Mouse (Mus musculus): Measurements from ENCODE around the gene Ddb1. TPM values are rescaled to one million over a fixed set of nuclear protein-coding genes. Genes with fewer than 3 reads are reported as not detected.
"Not testable (repeated sequence)": the region's sequence is repeated elsewhere in the genome, so short reads cannot be mapped to it uniquely, and the experiment has no call there.

Ddb1 gene
- 252 and 256 TPM in 2 replicates for polyA plus RNA-seq (2016; fragmentation: Nextera tagmentation; extraction: Ambion mirVana)

- ATAC-seq: peak; percentile 97
- Histone ChIP-seq H3K4me3 (peak within 1 kb of the TSS; percentile 82), H3K27me3 (replicated peaks) (no peaks in the 10 kb centered on the region), H3K36me3 (peaks cover 40% of the 10 kb centered on the region), H3K4me2 (peak within 1 kb of the TSS; percentile 76), H3K27ac (peak within 1 kb of the TSS; percentile 92), H3K9me3 (replicated peaks) (no peaks in the 10 kb centered on the region), H3K4me1 (peaks cover 50% of the 10 kb centered on the region), H3K9ac (peak within 1 kb of the TSS; percentile 94)
- under 1% methylated on average over 49 of the region's 49 CpGs for WGBS (ENCODE audit: insufficient replicate concordance)
Observed at GRCm38 (mm10) chr19:10605293-10605900, at the start of gene Ddb1, which contains the start of gene Tkfc. Ddb1 (plus strand) TSS chr19:10605327. Tkfc (minus strand) TSS chr19:10605654.

GRCm38 (mm10) chr19:10555624-10556510, 49.3 kb upstream of the Ddb1 start, which contains the start of gene Tmem216:
Tmem216 (minus strand) TSS chr19:10556238.
- H3K4me1 ChIP-seq: peaks cover 25% of the 10 kb centered on the region
- H3K4me2 ChIP-seq: peak within 1 kb of the TSS; percentile 92
- no peaks in the 10 kb centered on the region for H3K9me3 ChIP-seq (replicated peaks)
- H3K27ac ChIP-seq: peak within 1 kb of the TSS; percentile 81
- 3% methylated on average over 43 of the region's 43 CpGs for WGBS (ENCODE audit: insufficient replicate concordance)
- peak within 1 kb of the TSS; percentile 79 for H3K9ac ChIP-seq
- peak within 1 kb of the TSS; percentile 77 for H3K4me3 ChIP-seq
- peaks cover 18% of the 10 kb centered on the region for H3K36me3 ChIP-seq
- ATAC-seq: peak; percentile 99
- H3K27me3 ChIP-seq (replicated peaks): no peaks in the 10 kb centered on the region

- Histone ChIP-seq H3K4me2 (no peak overlapping the region), H3K36me3 (peaks cover 7% of the 10 kb centered on the region), H3K27me3 (replicated peaks) (no peaks in the 10 kb centered on the region), H3K4me3 (no peak overlapping the region), H3K27ac (peak overlapping the region; percentile 81; the same call in 1 of the 2 replicates), H3K9ac (no peak overlapping the region), H3K9me3 (replicated peaks) (no peaks in the 10 kb centered on the region), H3K4me1 (peaks cover 32% of the 10 kb centered on the region)
- ATAC-seq: no peak
- WGBS (ENCODE audit: insufficient replicate concordance): 53% methylated on average over 2 of the region's 2 CpGs
Observed at GRCm38 (mm10) chr19:10557001-10557400, 48.1 kb upstream of the Ddb1 start.

DNA sequence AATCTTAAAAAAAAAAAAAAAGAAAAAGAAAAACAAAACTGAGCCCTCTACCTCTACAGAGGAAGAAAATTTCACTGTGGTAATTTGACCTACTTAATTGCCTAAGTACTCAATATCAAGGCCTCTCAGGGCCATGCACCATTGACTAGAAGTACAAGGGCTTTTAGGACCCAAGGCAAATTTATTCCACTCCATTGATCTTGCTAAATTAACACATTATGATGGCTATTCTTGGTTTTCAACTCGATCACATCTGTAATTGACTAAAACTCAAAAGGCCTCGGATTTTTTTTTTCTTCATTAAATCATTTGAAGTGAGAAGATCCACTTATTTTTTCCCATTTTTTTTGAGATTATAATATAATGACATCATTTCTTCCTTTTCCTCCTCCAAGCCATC, 47.7 kb upstream of the Ddb1 start:
- no peak overlapping the region for H3K4me2 ChIP-seq
- H3K4me1 ChIP-seq: peaks cover 36% of the 10 kb centered on the region
- no peak overlapping the region for H3K27ac ChIP-seq
- no peak for ATAC-seq
- H3K9me3 ChIP-seq (replicated peaks): no peaks in the 10 kb centered on the region
- no peak overlapping the region for H3K9ac ChIP-seq
- peaks cover 3% of the 10 kb centered on the region for H3K36me3 ChIP-seq
- no peaks in the 10 kb centered on the region for H3K27me3 ChIP-seq (replicated peaks)
- WGBS (ENCODE audit: insufficient replicate concordance): 71% methylated on average over 2 of the region's 2 CpGs
- H3K4me3 ChIP-seq: no peak overlapping the region

GRCm38 (mm10) chr19:10557837-10558375, 47.2 kb upstream of the Ddb1 start:
- not testable (repeated sequence) for ATAC-seq; H3K4me2 ChIP-seq; H3K36me3 ChIP-seq; H3K9ac ChIP-seq; H3K27me3 ChIP-seq (replicated peaks); H3K9me3 ChIP-seq (replicated peaks); H3K27ac ChIP-seq; H3K4me3 ChIP-seq
- WGBS (ENCODE audit: insufficient replicate concordance): 73% methylated on average over 4 of the region's 4 CpGs
- peaks cover 36% of the 10 kb centered on the region for H3K4me1 ChIP-seq

- WGBS (ENCODE audit: insufficient replicate concordance): 37% methylated on average over 5 of the region's 5 CpGs
- no peaks in the 10 kb centered on the region for H3K27me3 ChIP-seq (replicated peaks)
- H3K4me3 ChIP-seq: no peak overlapping the region
- peaks cover 26% of the 10 kb centered on the region for H3K4me1 ChIP-seq
- no peak overlapping the region for H3K4me2 ChIP-seq
- no peak overlapping the region for H3K9ac ChIP-seq
- no peak overlapping the region for H3K27ac ChIP-seq
- ATAC-seq: no peak
- no peaks in the 10 kb centered on the region for H3K9me3 ChIP-seq (replicated peaks)
- no peaks in the 10 kb centered on the region for H3K36me3 ChIP-seq
Observed at GRCm38 (mm10) chr19:10560108-10560507, 45.0 kb upstream of the Ddb1 start.

DNA sequence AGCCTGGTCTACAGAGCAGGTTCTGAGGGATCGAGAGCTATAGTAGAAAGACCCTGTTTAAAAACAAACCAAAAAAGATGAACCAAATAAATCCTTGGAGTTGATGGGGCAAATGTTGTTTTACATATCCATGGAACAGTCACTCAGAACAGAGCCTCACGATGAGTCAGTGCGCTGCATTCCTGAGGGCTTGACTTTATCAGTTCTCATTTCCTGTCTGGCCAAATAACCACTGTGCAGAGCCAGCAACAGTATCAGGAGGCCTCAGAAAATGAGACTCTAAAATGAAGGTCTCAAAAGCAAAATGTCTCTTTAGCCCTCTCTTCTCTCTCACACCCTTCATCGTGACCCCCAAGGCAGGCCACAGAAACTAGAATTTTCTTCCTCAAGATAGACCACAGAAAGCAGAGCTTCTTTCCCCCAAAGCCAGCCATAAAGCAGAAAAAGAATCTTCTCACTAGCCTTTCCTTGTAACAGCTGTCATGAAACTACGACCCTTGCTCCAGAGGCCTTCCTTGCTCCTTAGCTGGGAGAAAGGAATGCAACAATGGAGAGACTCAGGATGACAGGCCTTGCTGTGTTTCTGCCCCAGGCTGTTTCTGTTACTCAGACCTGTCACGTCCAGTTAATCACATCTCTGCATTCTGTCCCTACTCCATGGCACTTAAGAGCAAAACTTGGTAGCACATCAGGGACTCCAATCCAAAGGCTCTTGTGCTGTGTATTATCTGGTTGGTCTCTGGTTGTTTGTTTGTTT, 43.4 kb upstream of the Ddb1 start:
- H3K9ac ChIP-seq: no peak overlapping the region
- no peak; the same call in 1 of the 2 replicates for ATAC-seq
- H3K4me2 ChIP-seq: no peak overlapping the region
- peak overlapping the region; percentile 54 for H3K27ac ChIP-seq
- no peaks in the 10 kb centered on the region for H3K36me3 ChIP-seq
- 43% methylated on average over 6 of the region's 6 CpGs for WGBS (ENCODE audit: insufficient replicate concordance)
- no peak overlapping the region for H3K4me3 ChIP-seq
- H3K27me3 ChIP-seq (replicated peaks): no peaks in the 10 kb centered on the region
- peaks cover 18% of the 10 kb centered on the region for H3K4me1 ChIP-seq
- H3K9me3 ChIP-seq (replicated peaks): no peaks in the 10 kb centered on the region

DNA sequence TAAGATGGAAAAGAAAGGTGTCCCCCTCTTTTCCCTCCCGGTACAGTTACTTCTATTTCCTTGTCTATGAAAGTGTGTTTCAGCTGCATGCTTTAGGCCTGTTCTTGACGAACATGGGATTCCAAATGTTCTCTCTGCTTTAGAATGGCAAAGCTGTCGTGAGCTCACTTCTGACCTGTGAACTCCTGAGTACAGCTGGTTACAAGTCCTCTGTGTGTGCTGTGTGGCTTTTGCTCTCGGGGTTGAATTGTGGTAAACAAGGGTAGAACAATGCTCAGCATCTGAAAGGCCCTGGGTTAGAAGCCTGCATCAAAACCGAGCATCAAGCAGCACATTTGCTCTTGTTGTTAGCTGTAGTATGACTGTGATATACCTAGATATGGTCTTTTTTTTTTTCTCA, 42.8 kb upstream of the Ddb1 start:
- H3K4me3 ChIP-seq: no peak overlapping the region
- no peaks in the 10 kb centered on the region for H3K27me3 ChIP-seq (replicated peaks)
- no peaks in the 10 kb centered on the region for H3K36me3 ChIP-seq
- no peak overlapping the region for H3K4me2 ChIP-seq
- peak overlapping the region; percentile 31 for H3K27ac ChIP-seq
- 61% methylated on average over 5 of the region's 5 CpGs for WGBS (ENCODE audit: insufficient replicate concordance)
- H3K4me1 ChIP-seq: peaks cover 15% of the 10 kb centered on the region
- H3K9ac ChIP-seq: no peak overlapping the region
- no peaks in the 10 kb centered on the region for H3K9me3 ChIP-seq (replicated peaks)
- no peak for ATAC-seq

GRCm38 (mm10) chr19:10564278-10564677, 40.8 kb upstream of the Ddb1 start:
- H3K9me3 ChIP-seq (replicated peaks): no peaks in the 10 kb centered on the region
- peaks cover 15% of the 10 kb centered on the region for H3K4me1 ChIP-seq
- no peaks in the 10 kb centered on the region for H3K27me3 ChIP-seq (replicated peaks)
- 63% methylated on average over 6 of the region's 6 CpGs for WGBS (ENCODE audit: insufficient replicate concordance)
- no peak overlapping the region for H3K27ac ChIP-seq
- H3K9ac ChIP-seq: no peak overlapping the region
- no peak overlapping the region for H3K4me2 ChIP-seq
- peaks cover 1% of the 10 kb centered on the region; the same call in 1 of the 2 replicates for H3K36me3 ChIP-seq
- H3K4me3 ChIP-seq: no peak overlapping the region
- ATAC-seq: no peak

DNA sequence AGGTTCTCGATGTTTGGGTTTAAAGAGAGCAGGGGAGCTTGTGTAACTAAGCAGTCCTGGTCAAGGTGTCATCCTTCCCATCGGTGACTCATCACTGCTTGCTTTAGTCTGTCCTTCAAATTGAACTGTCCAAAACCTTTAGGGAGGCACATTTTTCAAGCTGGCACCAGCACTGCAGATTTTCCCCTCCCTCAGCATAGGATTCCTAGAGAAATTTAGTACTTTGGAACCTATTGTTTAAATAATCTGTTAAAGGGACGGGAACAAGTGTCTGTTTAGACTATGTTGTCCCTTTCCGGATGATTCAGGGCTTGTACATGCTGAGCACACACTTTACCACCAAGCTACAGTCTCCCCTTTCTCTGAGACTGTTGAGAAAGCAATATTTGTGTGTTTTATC, 39.9 kb upstream of the Ddb1 start:
- H3K9ac ChIP-seq: no peak overlapping the region
- no peaks in the 10 kb centered on the region for H3K9me3 ChIP-seq (replicated peaks)
- no peak overlapping the region for H3K4me2 ChIP-seq
- ATAC-seq: no peak
- peaks cover 11% of the 10 kb centered on the region; the same call in 1 of the 2 replicates for H3K36me3 ChIP-seq
- peaks cover 15% of the 10 kb centered on the region for H3K4me1 ChIP-seq
- H3K4me3 ChIP-seq: no peak overlapping the region
- no peaks in the 10 kb centered on the region for H3K27me3 ChIP-seq (replicated peaks)
- no peak overlapping the region for H3K27ac ChIP-seq
- WGBS (ENCODE audit: insufficient replicate concordance): 63% methylated on average over 4 of the region's 4 CpGs

GRCm38 (mm10) chr19:10569627-10570026, 35.5 kb upstream of the Ddb1 start:
- H3K9me3 ChIP-seq (replicated peaks): no peaks in the 10 kb centered on the region
- no peak overlapping the region for H3K27ac ChIP-seq
- ATAC-seq: no peak
- no peak overlapping the region for H3K4me2 ChIP-seq
- no peak overlapping the region for H3K9ac ChIP-seq
- 77% methylated on average over 6 of the region's 6 CpGs for WGBS (ENCODE audit: insufficient replicate concordance)
- H3K4me3 ChIP-seq: no peak overlapping the region
- peaks cover 4% of the 10 kb centered on the region; the same call in 1 of the 2 replicates for H3K4me1 ChIP-seq
- H3K27me3 ChIP-seq (replicated peaks): no peaks in the 10 kb centered on the region
- H3K36me3 ChIP-seq: peaks cover 54% of the 10 kb centered on the region
